Mouse (Mus musculus): ENCODE measurements around the gene Tlr12.
"Not testable (repeated sequence)": the region's sequence is repeated elsewhere in the genome, so short reads cannot be mapped to it uniquely, and the experiment has no call there.

Gene Tlr12

DNA sequence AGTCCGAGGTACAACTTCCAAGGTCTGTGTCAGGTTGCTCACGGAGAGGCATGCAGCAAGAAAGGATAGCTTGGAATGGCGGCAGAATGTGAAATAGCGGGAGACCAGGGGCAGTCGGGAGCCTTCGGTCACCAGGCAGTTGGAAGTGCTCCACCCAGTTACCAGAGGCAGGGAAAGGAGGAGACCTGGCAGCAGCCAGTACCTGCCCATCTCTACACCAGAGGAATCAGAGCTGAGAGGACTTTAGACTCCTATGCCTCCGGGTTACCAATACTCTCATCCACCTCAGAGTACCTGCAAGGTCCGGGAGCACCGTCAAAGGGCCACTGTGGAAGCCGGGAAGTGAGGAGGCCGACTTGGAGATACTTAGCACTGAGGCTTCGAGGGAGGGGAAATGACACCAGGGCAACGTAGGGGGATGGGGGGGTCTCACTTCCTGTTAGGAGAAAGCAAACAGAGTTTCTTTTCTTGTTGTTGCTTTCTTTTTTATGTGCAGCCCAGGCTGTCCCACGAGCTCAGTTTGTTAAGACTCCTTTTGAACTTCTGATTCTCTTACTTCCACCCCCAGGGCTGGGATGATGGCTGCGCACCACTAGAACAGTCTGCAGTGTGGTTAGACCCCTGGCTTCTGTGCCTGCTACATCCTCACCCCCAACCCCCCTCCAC, at the start of gene Tlr12:
Gene Tlr12, minus strand, starts transcription at position 374 of the 666 bp plus-strand sequence.
- in situ Hi-C loops (cut with MseI, MboI) = no loop called here

DNA sequence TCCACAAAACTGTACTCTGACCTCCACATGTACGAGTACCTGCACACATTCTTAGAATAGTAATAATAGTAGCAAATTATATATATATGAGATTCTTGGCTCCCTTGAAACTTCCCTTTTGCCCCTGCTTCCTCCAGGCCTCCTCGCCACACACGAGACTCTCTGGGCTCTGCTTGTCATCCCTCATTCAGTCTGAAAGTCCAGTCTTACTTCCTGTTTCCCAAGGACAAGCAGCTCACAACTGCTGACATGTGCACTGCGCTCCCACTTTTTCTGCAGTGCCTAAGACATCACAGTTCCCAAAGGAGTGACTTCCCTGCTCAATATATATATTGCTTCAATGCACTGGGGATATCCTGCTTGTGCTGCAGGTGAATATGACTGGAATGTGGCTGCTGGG, 48.8 kb upstream of the Tlr12 start:
- in situ Hi-C loops (cut with MseI, MboI) = not testable (repeated sequence)

DNA sequence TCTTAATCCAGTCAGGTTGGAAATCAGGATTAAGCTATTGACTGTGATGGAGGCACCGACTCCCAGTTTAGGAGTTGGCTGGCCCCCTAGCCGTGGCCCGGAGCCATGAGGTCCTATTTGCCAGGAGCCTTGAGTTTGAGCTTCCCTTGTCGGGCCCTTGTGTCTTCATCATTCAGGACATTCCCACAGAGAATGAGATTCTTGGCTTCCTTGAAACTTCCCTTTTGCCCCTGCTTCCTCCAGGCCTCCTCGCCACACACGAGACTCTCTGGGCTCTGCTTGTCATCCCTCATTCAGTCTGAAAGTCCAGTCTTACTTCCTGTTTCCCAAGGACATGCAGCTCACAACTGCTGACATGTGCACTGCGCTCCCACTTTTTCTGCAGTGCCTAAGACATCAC, 47.9 kb upstream of the Tlr12 start:
- in situ Hi-C loops (cut with MseI, MboI) = not testable (repeated sequence)

DNA sequence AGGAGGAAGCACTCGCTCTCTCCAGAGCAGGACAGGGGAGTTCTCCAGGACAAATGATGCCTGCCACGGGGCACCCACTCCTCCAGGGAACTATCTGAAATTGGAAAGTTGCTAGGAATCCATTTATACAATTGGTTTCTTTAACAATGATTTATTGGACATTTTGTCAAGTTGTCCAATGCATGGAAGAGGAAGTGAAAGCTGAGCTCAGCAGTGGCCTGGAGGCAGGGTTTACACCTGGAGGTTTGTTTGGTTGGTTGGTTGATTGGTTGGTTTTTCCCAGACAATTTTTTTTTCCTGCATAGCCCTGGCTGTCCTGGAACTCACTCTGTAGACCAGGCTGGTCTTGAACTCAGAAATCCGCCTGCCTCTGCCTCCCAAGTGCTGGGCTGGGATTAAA, 45.6 kb upstream of the Tlr12 start:
- in situ Hi-C loops (cut with MseI, MboI) = no loop called here

DNA sequence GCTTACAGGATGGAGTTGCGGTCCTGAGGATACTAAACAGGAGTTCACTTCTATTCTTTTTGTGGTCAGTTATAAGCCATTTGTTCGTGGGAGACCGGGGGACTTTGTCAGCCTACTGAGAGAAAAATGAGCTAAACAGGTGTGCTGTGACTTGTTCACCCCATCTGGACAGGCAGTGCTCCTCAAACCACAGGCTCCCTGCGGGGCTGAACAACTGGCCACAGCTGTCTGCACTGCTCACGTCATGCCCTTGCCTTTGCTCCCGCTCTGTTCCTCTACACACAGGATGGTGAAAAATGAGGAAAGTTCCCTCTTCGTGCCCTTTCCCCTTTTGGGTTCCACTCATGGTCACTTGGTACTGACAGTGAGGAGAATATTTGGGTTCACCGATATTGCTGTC, 42.6 kb upstream of the Tlr12 start:
- in situ Hi-C loops (cut with MseI, MboI) = no loop called here

DNA sequence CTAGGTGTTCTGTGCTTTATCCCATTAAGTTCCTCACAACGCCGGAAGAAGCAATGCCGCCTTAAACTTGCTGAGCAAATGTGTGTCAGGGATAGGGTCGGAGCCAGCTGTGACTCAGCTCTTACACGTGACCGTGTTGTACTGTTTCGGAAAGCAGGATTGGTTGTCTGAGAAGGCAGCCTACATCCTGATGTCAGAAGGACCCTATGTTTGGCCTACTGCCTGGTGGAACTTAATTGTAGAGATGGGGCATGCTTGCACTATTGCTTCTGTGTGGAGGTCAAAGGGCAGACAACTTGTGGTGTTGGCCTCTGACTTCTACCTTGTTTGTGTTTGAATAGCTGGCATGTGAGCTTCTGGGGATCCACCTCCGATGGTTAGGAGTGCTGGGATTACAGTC, 41.8 kb upstream of the Tlr12 start:
- in situ Hi-C loops (cut with MseI, MboI) = no loop called here

DNA sequence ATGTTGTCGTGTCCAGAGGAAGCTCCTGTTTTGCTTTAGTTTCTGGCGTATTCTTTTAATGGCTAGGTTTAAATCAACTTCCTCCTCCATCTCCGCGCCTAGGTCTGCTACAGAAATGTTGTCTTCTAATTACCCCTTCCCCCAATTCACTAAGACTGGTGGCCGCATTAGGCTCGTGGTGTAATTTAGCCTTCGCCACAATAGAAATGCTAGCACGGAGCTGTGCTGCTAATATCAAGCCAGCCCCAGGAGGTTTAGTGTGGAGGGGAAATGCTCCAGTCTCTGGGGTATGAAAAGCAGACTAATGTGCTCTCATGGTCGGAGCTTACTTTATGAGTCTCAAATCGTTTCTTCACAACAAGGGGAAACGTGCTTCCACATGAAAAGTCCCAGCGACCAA, 37.0 kb upstream of the Tlr12 start:
- in situ Hi-C loops (cut with MseI, MboI) = no loop called here

DNA sequence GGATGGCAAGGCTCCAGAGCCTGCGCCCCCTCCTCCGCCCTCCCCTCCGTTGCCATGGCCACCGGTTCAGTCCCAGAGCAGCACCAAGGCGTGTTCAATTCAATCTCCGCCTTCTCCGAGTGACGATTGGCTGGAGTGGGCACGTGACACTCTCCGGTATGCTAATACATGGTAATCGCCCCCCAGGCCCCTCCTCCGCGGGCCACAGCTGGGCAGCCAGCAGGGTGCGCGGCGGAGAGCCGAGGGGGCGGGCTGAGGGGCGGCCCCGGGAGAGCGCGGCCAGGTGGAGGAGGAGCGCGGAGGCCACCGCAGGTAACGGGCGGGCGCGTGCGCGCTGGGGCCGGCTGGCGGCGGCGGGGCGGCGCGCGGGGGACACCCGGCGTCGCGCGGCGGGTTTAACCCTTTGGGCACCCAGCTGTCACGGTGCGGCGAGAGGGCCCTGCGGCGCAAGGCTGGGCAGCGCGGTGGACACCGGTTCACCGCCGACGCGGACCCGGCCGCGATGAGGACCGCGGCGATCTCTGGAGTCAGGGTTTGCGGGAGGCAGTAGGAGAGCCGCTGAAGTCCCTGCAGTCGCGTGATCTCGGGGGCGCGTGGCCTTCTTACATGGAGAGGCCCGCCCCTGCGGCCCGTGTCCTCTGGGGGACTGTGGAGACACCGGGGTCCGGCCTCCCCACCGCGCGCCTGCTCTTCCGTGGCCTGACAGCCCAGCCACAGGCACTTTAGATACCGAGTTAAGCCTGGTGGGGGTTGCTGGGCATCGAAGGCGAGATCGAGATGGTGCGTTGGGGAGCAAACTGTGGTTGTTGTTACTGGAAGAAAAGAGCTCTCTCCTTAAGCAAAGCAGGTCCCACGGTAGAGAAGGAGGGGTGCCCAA, 36.3 kb upstream of the Tlr12 start, which contains the start of gene Phc2:
Gene Phc2, plus strand, starts transcription at position 198 of the 877 bp plus-strand sequence.
- in situ Hi-C loops (cut with MseI, MboI) = no loop called here

DNA sequence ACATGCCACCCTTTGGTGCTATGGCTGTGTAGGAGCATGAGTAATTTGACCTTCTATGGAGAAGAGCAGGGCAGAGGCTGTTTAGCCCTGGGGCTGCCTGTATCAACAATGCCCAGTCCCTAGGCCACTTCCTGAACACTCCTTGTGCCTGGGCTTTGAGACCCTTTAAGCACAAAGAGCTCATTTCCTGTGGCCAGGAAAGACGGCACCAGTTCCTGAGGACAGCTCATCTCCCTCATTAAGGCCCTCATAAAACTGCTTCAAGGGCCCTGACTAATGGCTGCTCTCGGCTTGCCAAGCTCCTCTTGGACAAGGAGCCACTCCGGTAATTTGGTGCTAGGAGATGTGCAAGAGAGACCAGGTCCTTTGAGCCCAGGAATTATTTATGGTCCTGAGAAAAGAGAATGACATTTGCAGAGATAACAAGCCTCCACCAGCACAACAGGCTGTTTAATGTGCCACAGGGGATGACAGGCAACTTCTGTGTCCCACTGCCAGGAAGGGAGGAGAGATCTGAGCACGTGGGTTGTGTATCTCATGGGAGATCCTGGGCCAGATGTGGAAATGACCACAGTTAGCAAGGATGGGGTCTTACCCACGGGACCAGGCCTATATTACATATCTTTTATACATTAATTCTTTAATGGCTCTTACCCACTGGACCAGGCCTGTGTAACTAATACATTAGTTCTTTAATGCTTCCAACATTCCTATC, 34.3 kb upstream of the Tlr12 start:
- in situ Hi-C loops (cut with MseI, MboI) = no loop called here

DNA sequence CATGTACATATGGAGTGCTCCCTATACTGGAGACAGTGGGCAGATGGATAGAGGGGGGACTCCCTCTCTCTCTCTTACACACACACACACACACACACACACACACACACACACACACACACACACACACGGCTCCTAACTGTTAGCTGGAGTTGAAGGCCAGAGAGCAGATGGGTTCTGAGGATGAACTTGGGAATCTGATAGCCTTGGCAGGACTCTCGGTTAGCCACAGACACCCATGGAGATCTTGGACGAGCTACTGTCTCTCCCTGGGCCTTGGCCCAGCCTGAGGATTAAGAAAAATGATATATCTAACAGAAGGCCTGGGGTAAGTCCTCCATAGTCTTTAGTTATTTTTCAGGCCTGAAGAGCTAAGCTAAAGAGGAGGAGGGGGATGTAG, 33.1 kb upstream of the Tlr12 start:
- in situ Hi-C loops (cut with MseI, MboI) = no loop called here

DNA sequence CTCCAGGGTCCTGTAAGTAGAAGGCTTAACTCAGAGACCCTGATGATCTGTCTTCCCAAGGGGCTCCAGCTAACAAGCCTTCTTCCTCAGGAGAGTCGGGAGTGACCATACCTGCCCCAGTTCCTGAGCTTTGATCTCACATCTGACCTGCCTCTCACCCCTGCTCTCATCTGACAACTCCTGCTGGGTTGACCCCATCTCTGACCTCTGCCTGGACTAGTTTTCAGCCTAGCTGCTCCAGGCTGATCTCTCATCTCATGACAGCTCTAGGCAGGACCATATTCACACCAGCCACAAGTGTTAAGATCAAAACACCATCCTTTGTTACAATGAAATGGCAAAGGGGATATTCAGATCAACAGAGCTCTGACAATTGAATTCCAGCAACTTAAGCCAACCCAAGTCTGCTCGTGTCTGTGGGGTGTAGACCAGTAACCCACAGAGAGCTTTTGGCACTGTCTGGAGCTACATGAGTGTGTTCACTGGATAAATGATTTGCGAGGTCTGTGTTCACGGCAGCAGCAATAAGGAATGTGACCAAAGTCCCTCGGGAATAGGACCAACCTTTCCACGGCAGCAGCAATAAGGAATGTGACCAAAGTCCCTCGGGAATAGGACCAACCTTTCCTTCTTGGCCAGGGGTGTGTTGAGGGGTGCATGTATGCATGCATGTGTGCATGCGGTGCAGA, 30.3 kb upstream of the Tlr12 start:
- in situ Hi-C loops (cut with MseI, MboI) = no loop called here

DNA sequence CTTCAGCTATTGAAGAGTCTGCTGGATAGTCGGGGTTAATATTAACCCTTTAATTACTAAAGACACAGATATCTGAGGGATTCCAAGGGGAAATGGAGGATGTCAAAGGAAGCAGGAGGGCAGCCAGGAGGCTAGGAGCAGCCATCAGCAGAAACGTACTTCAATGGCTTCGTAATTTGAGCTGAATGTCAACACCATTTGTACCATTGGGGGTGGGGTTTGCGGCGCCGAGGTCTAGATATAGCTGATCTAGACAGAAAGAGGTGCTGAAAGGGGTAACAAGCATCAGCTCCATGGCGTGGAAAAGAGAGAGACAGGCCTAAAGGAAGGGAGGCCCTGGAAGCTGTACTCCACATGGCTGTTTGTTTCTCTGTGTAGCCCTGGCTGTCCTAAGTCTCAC, 28.3 kb upstream of the Tlr12 start:
- in situ Hi-C loops (cut with MseI, MboI) = no loop called here

DNA sequence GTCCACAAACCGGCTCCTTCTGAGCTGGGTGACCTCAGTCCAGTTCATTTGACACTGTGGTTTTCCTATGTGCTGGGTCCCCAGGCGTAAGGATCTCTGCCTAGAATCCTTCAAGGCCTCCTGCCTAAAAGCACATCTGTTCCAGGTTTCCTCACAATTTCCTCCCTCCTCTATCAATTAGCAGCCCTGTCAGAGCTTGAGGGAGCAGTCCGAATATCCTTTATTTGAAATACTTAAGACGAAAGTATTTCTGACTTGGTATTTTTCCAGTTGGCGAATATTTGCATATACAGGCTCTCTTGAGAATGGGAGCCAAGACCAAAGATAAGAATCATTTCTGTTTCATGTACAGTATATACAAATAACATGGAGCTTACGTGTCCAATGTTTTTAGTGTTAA, 27.5 kb upstream of the Tlr12 start:
- in situ Hi-C loops (cut with MseI, MboI) = no loop called here

DNA sequence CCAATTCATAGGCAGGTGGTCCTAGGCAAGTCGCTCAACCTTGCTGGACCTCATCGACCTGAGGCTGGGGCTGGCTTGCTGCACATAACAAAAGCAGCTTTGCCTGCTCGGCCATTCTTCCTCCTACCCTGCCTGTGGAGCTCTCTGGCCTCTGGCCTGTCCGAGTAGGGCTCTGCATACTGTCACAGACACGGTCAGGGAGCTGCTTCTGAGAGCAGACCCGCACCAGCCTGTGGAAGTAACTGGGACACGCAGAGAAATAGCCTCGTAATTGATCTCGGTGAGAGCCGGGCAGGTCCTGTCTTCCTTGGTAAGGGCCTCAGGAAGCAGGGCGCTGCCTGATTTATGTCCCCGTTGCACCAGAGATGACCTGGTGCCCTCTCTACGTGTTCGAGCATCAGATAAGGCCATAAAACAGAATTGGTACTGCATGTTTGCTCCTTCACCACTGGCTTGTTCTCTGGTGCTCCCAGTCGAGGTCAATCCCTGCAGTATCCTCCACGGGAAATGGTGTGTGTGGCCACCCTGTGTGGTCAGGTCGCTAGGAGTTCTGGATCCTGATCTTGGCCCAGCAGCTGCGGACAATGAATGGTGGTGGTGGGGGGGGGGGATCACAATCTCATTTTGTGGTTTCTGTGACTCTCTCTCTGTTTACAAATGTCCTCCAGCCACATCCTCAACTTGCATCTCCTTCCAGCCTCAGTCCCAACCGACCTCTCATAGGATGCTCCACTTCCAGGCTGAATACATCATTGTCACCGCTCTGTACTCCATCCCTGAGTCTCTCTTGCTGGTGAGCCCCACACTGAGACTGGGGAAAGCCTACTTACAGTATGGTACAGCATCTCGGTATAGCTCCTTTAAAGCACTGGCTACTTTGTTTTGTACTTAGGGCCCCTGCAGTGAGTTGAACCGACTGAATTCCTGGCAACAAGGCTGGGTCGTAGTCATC, 23.6 kb upstream of the Tlr12 start:
- in situ Hi-C loops (cut with MseI, MboI) = no loop called here

DNA sequence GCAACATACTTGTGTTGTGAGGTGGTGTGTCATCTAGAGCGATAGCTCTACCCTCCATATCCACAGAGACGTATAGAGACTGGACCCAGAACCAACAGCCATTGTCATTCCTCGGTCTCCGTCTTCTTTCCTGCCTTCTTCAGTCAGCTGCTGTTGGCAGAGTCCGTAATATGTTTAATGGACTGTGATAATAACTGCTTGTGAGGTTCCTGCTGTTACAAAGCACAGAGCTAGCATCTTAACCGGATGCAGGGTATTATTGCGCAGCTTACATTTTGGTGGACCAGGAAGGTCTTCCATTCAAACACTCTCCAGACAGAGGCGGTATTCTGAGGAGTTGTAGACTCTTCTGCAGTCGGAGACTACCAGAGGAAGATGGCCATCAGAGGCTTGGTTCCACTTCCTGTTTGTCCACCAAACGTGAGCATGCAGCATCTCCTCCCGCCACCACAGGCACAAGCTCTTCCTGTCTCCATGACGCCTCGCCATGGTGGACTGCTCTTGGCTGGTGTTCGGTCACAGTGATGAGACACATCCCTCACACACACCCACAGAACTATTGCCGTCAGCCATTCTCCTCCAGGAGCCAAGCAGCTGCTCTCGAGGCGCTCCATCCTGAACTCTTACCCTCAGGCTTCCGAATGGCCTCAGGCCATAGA, 20.0 kb upstream of the Tlr12 start:
- in situ Hi-C loops (cut with MseI, MboI) = no loop called here

DNA sequence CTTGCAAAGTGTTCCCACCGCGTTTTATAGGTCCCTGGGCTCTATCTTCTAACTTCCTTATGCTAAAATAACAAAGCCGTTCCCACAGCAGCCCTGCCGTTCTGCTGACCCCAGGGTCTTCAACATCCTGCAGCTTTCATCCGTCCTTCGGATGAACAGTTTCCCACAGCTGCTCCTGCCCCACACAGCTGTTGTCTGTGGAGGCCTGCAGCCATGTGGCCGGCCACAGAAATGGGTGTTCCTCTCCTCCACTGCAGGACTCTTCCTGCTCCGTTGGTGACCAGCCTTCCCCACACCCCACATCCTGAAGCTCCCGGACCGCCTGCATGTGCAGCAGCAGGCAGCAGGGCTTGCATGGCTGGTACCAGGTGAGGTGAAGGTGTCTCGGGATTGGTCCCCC, 18.8 kb upstream of the Tlr12 start:
- in situ Hi-C loops (cut with MseI, MboI) = no loop called here

DNA sequence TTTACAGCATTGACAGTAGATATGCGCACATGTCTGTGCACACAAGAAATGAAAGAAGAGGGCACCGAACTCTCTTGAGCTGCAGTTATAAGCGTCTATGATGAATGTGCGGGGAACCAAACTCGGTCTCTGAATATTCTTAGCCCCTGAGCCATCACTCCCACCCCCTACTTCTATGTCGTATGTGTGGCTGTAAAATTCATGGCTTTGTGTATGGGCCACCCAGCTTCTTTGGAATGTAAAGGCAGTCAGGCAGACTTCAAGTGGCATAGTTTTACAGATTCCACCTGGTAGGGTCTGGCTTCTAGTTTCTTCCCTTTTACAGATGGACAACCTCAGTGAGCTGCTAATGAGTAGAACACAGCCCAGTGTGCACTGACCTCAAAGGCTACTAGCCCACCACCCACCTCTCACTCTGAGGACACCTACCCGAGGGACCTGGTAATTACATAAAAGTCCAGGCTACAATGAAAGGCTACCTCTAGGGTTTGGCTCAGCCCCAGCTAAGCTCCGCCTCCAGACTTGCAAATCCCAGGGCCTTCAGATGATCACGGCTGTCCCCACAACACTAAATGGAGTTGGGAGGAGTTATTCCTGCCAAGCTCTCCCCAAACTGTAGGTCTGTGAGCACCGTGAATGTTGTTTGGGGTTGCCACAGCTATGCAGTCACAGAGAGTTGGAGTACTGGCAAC, 17.6 kb upstream of the Tlr12 start:
- in situ Hi-C loops (cut with MseI, MboI) = no loop called here

DNA sequence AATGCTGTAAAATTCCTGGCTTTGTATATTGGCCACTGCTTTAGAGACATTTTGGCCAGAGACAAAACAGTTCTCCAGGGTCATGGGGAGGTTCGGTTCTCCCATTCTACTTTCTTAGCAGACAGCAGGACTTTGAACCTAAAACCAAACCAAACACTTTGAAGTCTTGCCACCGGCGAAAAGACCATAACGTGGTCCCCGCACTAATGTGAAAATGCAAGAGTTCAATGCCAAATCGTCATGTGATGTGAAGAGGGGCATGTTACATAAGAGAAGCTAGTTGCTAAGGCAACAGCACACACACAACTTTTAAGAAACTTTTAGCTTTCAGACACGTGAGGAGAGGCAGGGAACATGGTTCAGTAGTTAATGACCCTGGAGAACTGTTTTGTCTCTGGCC, 17.0 kb upstream of the Tlr12 start:
- in situ Hi-C loops (cut with MseI, MboI) = no loop called here

DNA sequence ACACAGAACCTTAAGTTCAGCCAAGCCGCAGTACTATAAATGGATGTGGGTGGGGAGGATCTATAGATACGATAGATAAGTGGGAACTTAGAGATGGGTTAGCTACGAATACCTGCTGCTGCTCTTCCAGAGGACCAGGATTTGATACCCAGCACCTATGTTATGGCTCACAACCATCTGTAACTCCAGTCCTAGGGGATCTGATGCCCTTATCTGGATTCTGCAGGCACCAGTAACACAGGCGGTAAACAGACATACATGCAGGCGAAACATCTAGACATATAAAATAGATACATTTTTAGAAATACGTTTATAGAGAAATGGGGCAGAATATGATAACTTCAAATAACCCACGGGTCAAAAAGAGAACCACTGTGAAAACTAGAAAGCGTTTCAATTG, 2.7 kb upstream of the Tlr12 start:
- in situ Hi-C loops (cut with MseI, MboI) = no loop called here

DNA sequence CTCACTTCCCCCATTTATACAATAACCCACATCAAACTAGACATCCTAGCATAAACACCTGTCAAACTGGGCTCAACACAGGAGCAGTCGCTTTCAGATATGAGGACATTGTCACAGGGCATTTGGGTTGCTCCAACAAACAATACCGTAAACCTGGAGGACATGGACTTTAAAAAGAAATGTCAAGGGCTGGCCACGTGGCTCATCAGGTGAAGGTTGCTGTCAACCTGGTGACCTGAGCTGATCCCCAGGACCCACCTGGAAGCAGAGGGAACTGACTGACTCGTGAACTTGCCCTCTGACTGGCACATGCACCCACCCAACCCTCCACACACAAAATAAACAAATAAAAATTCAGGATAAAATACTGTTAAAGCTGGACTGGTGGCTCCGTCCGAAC, 2.2 kb upstream of the Tlr12 start:
- in situ Hi-C loops (cut with MseI, MboI) = no loop called here

Measured in mouse trophoblast stem cell (cell line).